Mouse (Mus musculus) kidney, postnatal 25 days (tissue): ENCODE measurements around the gene Cyp4v3.

ENCODE experiments used
- DNase-seq, 2 experiments: peaks; one replicate each; pipeline ENCODE4 v3.0.0; 2021; ENCODE audit warnings: mixed read lengths in 2 of 2

Gene Cyp4v3

DNA sequence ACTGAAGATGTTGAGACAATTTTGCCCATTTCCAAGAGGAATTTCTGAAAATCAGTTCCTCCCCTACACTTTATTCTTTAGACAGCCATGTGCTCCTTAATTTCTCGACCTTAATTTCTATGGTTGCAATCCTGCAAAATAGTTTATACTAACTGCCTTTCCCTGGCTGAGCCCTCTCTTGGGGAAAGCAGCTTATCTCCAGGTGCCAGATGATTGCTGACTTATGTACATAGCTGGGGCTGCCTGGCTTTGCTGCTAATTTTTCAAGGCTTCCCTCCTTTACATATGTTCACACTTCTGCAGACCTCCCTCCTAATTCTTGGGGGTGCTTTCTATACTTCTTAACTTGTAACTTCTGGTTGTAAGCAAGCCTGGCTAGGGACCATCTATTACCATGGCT is 12.1 kb downstream of the Cyp4v3 start:
- no peak for DNase-seq

DNA sequence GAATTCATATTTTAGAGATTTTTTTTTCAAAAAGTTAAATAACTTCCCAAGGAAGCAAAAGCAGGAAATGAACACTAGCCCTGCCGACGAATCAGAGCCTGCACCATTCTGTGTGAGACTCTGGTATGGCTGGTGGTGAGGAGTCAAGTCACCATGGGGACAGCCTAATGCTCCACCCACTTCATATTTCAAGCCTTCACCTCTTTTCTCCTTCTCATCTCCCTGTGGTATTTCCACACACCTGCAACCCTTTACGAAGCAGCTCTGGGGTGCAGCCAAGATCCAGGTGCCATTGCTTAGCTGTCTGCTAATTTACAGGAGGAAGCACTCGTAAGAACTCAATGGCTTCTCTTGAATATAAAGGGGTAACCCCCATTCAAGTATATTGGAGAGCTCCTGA is 22.0 kb downstream of the Cyp4v3 start:
- DNase-seq, result no peak

DNA sequence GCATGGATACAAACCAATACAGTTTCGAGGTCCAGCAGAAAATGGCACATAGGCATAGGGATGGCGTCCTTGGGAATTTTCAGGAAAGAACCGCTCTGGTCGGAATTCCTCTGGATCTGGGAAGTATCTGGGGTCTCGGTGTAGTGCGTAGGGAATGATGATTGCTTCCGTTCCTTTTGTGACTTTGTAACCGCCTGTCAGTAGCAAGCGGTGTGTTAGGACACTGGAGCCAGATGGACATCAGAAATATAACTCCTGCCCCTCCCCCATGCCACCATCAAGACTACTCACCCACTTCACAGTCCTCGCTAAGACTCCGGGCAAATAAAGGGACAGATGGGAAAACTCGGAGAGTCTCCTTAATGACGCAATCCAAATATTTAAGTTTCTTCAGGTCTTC is 24.6 kb downstream of the Cyp4v3 start, which contains the start of gene Gm45753:
Gene Gm45753 (minus strand): TSS at position 101 of the 400 bp plus-strand sequence.
- DNase-seq, result no peak

DNA sequence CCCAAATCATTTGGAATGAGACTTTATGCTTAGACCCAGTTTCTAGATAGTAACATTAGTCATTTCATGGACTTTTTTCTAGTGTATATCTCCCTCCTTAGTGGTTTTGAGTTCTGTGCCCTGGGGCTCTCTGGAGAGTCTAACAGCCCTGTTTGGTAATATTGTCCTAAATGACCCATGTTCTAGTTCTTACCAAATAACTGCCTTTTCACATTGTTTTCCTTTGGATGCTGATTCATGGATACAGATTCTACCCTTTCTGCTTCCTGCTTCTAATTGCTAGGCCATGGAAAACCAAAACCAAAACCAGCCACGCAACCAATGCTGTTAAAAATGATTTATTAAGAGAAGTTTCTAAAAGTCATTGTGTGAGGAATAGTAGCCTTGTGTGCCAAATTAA is 27.5 kb downstream of the Cyp4v3 start:
- no peak for DNase-seq

DNA sequence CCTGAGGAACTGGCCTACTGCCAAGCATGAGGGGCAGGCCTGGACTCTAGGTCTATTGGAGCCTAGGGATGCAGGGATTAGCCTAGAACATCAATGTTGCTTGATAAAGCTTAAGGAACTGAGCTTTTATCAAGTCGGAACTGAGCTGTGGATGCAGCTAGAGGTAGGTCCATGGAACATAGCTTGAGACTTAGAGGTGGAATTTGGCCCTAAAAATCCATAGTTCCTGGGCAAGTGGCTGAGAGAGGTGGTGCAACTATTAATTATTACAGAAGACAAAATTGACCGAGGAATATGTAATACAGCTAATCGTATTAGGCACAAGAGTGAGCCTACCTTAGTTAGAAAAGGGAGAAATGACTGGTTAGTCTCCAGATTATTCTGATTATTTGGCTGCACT is 28.7 kb downstream of the Cyp4v3 start:
- no peak for DNase-seq

DNA sequence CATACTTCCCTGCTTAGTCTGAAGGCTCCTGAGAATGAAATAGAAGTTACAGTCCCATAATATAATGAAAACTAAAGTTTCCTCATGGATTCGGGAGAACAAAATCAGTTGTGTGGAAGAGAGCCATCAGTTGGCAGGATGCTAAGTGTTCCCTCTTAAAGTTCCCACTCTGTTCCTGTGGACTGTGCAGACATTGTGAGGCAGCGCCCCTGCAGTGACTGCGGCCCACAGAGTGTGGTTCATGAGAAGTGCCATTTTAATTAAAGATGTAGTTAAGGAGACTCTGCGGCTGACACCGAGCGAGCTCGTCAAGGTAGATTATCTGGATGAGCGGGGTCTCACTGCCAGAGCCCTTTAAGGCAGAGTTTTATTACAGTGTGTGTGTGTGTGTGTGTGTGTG is 30.6 kb downstream of the Cyp4v3 start:
- DNase-seq, result no peak

DNA sequence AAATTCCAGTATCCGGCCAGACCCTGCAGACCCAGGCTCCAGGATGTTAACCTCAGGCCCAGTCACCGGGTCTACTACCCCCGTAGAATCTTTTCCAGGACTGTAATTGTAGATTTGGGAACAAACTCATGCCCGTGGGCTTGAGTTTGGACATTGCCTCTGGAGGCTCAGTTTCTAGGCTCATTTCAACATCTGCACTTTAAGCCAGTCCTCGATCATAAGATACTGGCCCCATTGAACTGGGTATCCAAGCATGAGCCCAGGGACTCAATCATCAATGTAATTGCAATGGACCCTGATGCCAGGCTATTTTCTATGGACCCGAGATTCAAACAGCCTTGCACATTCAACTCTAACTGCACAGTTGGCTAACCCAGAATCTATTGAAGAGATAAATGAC is 37.7 kb downstream of the Cyp4v3 start:
- no peak for DNase-seq

DNA sequence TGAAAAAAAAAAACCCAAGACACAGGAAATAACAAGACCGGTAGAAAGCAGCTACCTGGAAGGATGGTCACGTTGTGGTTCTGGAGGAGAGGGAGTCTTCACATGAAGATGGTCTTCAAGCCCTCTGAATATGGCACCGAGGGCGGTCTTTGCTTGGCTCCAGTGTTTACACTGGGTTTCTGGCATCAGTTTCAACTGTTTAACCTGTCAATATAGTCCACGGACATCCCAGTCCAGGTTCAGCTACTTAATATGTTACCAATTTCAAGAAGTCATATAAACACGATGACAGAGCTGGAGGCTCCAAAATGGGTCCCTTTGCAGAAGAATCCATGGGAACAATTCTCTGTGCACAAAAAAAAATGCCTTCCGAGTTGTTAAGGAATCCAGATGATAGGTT is 38.3 kb downstream of the Cyp4v3 start, which contains the start of gene Klkb1:
Gene Klkb1 (minus strand): TSS at position 173 of the 400 bp plus-strand sequence.
- DNase-seq, result no peak

DNA sequence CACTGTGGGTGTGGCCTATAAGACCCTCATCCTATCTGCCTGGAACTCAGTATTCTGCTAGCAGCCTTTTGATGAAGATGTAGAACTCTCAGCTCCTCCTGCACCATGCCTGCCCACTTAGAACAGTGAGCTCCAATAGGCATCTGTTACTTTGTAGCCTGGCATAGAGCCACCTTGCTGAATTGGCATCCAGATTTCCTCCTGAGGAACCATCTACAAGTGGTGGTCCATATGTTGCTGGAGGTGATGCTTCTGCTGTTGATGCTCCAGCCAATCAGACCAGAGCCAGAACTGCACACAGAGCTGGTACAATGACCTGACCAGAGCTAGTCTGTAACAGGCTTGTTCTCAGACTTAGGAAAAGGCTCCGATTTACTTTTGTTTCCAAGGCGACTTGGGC is 41.2 kb downstream of the Cyp4v3 start:
- DNase-seq, result no peak

DNA sequence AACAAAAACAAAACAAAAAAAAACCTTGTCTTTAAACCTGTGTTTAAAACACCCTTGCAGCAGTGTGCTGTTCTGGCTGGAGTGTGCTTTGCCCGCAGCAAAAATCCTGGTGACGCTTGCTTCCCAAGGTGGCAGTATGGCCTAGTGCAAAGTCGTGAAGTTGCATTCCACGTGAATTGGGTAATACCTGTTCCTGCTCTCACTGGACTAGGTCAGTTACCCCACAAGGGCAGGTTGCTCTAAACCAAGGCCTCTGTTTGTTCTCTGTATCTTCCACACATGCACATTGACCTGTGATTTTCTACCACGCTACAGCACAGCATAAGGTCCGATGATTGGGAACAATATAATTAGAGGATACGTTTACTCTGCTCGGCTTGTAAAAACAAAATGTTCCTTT is 51.4 kb downstream of the Cyp4v3 start:
- DNase-seq, result peak; percentile 5 to 44

DNA sequence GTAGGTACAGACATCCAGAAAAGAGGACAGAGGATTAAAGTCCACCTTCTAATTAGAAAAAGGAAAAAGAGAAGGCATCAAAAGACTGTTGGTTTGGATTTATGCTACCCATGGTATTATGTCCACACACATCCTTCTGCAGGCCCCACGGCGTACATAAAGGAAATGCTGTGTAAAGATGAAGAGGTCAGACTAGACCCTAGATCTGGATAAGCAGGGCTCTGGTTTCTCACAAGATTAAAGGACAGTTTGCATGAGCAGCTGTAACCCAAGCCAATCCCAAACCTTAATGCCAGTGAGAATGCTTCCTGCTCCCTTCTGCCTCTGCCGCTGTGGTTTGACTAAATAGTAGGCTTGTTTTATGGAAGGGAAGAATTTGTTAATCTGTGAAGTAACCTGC is 55.6 kb downstream of the Cyp4v3 start:
- DNase-seq, result no peak

DNA sequence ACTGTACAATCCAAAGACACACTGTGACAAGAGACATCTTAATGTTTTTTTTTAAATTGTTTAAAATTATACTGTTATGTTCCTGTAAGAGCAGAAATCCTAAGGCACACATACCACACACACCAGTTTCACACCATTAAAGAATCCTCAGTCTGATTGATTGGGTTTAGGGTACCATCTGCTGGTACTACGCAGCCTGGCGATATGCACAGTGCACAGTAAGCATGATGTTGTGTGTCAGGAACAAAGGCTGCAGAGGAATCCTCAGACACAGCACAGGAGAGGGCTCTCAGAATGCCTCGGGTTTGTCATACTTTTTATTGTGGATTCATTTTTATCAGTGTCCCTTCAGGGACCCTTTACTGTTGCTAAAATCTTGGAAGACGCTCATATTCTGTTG is 58.7 kb downstream of the Cyp4v3 start:
- no peak for DNase-seq

DNA sequence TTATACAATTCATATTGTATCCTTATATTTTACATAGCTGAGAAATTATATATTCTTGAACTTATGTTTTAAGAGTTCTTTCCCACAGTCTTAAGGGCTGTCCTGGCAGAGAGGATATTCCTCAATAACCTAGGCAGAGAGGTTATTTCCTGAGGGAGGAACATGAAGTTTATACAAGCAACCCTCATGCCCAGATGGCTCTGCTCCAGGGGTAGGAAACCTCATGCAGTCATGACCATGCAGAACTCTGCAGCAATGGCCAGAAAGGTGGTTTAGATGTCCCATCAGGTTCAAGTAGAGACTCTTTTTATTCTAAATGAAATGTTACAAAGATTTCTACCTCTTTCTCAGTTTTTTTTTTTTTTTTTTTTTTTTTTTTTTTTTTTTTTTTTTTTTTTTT is 64.0 kb downstream of the Cyp4v3 start:
- no peak for DNase-seq

DNA sequence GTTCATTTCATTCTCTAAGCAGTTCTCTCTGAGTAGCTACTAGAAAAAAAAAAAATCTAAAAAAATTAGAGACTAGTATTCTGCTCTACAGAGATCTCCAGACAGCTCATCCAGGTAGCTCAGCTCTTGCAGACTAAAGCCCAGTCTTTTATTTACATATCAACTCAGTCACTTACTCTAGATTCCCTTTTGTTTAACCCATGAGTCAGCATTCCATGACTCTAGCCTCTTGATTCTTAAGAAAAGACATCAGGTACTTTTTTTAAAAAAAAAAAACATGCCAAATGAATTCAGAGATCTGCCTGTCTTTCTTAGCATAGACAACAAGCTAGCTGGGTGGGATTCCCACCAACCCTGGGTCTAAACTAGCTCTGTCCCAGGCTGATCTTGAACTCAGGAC is 64.5 kb downstream of the Cyp4v3 start:
- no peak for DNase-seq

DNA sequence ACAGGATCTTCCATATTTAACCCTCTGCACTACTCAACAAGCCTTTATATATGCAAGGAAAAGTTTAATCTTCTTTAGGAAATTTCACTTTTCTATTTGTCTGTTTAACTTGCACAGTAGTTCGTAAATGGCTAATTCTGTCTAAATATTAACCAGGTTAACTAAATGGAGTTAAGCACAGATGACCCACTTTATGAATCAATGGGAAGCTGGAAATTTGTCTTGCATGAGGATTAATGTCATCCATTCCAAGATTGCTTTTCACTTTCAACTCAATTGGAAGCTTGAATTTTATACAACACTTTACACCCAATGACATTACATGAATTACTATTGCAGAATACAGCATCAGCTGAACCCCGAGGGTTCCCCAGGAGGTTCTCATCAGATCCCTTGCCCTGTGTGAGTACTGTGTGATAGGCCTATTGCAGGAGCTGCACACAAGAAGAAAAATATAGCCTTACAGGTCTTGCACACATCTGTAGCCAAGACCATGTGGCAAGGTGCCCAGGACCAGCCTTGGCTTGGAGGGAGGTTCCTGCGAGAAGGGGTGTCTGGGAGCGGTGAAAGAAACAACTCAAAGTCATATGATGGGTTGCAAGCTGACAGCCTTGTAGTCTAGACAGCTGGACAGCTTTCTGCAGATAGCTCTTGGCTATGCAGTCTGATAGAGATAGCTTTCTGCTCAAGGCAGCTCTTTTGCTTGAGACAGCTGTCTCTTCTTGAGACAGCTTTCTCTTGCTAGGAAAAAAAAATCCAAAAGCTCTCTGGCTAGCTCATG is 65.2 kb downstream of the Cyp4v3 start:
- DNase-seq, result peak in 1 of 2 experiments; percentile 11

DNA sequence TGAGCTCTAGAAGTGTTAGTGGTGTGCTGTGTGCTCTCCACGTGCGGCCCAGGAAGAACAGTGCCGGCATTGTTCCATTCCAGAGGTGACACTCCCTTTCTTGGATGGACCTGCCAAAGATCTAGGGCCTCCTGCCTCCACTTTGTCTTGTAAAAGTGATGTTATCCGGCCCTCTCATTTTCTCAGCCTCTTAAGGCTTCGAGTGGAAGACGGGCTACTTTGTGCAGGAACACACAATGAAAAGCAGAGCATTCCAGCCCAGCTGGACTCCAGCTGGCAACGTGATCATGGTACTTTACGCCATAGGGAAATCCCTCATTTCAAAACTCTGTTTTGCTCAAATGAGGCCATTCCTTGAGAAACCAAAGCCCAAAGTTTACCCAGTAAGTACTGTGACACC is 66.0 kb downstream of the Cyp4v3 start:
- DNase-seq, result no peak

DNA sequence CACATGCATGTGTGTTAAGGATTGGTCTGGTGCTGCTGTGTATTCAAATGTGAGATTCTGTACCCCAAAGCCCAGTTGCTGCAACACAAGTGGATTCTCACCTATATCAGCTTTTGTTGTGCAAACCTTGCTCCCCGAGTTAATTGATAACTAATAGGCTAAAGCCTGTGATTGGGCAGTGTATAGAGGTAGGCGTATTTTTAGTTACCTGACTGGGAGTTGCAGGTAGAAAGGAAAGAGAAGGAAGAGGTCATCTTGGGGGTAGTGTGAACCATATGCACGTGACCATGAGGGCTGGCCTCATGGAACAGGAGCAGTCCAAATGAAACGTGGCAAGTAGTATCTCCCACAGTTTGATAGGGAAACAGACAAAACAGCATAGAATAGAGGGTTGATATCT is 68.1 kb downstream of the Cyp4v3 start:
- no peak for DNase-seq

DNA sequence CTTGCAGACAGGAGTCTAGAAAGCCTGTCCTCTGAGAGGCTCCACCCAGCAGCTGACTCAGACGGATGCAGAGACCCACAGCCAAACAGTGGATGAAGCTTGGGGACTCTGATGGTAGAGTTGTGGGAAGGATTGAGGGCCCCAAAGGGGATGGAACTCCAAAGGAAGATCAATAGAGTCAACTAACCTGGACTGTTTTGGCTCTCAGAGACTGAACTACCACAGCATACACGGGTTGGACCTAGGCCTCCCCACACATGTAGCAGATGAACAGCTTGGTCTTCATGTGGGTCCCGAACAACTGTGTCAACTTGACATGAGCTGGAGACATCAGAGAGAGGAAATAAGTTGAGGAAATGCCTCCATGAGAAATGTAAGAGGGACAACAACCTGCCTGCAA is 70.2 kb downstream of the Cyp4v3 start:
- DNase-seq, result no peak

DNA sequence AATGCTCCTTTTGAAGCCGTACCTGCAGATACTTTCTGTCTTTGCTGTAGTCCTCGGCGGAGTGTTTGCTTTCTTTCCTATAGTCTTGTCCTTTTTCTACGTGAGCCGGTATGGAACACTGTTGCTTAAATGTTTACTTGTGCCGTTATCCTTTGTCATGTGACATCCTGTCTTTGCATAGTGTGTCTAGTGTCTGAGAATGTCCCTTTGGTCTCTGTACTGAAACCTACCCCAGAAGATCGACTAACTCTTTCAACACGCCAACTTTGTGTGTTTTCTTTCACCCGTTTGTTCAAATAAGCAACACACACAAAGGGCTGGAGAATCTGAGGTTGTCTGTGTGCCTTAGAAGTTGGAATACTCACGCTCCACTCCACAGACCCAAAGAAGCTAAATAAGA is 71.1 kb downstream of the Cyp4v3 start, which contains the start of gene F11:
Gene F11 (minus strand): TSS at position 112 of the 400 bp plus-strand sequence.
- no peak for DNase-seq

DNA sequence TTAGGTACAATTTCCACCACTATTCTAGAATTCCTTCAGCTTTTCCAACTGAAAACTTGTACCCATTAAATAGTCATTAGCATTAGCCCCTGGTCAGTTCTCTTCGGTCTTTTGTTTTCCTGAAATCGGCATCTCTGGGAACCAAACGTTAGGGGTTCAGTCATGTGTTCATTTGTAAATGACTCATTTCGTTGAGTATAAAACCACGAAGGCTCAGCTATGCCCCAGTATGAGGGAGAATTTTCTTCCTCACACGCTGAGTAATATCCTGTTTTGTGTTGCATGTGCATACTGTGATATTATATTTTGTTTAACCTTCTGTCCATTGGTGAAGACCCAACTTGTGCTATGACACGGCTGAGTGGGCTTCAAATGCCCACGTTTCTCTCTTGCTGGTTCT is 74.6 kb downstream of the Cyp4v3 start:
- no peak for DNase-seq

DNA sequence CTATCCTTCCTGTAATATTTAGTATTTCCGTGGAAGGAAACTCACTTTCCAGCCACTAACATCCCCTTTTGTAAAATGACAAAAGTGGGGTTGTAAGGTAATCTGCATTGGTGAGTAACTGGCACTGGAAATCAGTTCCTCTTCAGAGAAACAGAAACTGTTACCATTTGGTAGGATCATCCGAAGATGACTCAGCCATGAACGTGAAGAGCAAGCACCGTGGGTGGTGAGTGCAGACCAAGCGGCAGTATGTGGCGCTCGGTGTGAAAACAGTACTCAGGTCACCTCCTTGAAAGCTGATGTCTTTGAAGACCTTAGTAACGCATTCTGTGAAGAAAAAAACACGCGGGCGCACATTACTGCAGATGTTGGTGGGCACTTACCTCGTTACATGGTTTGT is 78.0 kb downstream of the Cyp4v3 start:
- no peak for DNase-seq
